Mouse (Mus musculus) CH12.LX (cell line): ENCODE measurements around the gene Tldc1.

Experiments used
- CHD2 ChIP-seq: IDR thresholded peaks from 2 replicates; pipeline ENCODE4 v1.6.1; 2011; ENCODE audit warnings: low read length, improper control_type of control experiment
- CTCF ChIP-seq, 2 experiments: IDR thresholded peaks in 1 of 2; conservative IDR thresholded peaks in 1 of 2; 2 replicates each; pipeline ENCODE4 v1.5.1; 2011 to 2012; ENCODE audit warnings: low read depth in 2 of 2, low read length in 2 of 2, improper control_type of control experiment in 1 of 2, inconsistent platforms in 1 of 2, mild to moderate bottlenecking in 1 of 2, moderate library complexity in 1 of 2
- IRF4 ChIP-seq: IDR thresholded peaks from 2 replicates; pipeline ENCODE4 v1.6.1; 2014; ENCODE audit warnings: low read depth, mild to moderate bottlenecking, inconsistent platforms, low read length, improper control_type of control experiment
- MAFK ChIP-seq: IDR thresholded peaks from 2 replicates; pipeline ENCODE4 v1.6.1; 2011; ENCODE audit warnings: low read length, improper control_type of control experiment; ENCODE audit not compliant: insufficient replicate concordance
- NRF1 ChIP-seq: IDR thresholded peaks from 2 replicates; pipeline ENCODE4 v1.6.1; 2014; ENCODE audit warnings: low read depth, mild to moderate bottlenecking, inconsistent platforms, low read length, improper control_type of control experiment, moderate library complexity
- POLR2A ChIP-seq: IDR thresholded peaks from 2 replicates; pipeline ENCODE4 v1.6.1; 2011; ENCODE audit warnings: low read depth, mild to moderate bottlenecking, improper control_type of control experiment, low read length

GRCm38 (mm10) chr8:119715221-119715620 lies 63.0 kb downstream of the Tldc1 start:
- TF ChIP-seq NRF1 = no peak
- no peak for TF ChIP-seq MAFK
- no peak for TF ChIP-seq CHD2
- TF ChIP-seq POLR2A = no peak
- TF ChIP-seq CTCF (conservative IDR thresholded peaks at IDR 0.05 in 1 of 2, IDR thresholded peaks at IDR 0.05 in 1 of 2; ENCODE audit: low read depth in 2 of 2, low read length in 2 of 2) = no peak
- TF ChIP-seq IRF4 = no peak
